14 mouse cellular contexts compared by ENCODE assay signal in the genomic region with DNA sequence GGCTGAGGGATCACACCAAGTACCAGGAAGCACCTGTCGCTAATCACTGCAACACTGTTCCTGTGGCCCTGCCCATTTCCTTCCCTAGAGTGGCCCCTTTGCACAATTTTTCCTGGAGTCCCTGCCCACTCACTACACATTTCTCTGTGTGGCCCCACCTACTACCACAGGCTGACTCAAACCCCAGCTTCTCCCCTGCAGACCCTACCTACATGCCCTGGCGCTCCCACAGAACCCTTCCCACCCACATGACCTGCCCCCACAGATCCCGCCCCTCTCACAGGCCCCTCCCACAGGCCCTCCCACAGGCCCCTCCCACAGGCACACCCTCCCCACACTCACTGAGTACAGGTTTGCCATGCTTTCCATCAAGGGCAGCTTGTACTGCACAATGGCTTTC. TPM values are rescaled to one million over a fixed set of nuclear protein-coding genes. Genes with fewer than 3 reads are reported as not detected.
DNase-seq lines count a peak whose midpoint lies in the region; ATAC-seq and TF ChIP-seq lines count a peak whose summit lies in the region.
"Had no signal": no experiment of that assay in that cellular context is flagged by ENCODE, and none has a peak within 500 bp of the region (broad histone marks: within the 10 kb centered on the region; RNA-seq: fewer than 3 reads in every experiment).

No protein-coding gene starts in this region.

- no peaks in the 10 kb centered on the region for H3K36me3 ChIP-seq in ES-E14 (ENCODE audit: control insufficient read depth, insufficient read depth, low read length, poor library complexity, severe bottlenecking)
- H3K36me3 ChIP-seq in intestine, embryonic 14.5 days (ENCODE audit: control insufficient read depth, insufficient read depth, low read length) = no peaks in the 10 kb centered on the region
- no peaks in the 10 kb centered on the region for H3K36me3 ChIP-seq in neural tube, embryonic 15.5 days
- H3K36me3 ChIP-seq: embryonic facial prominence, embryonic 13.5 days; hindbrain, embryonic 12.5 days; midbrain, embryonic 15.5 days had no signal

- no peaks in the 10 kb centered on the region for H3K9me3 ChIP-seq in ES-E14 (ENCODE audit: control insufficient read depth, insufficient read depth, low read depth, low read length)
- no peaks in the 10 kb centered on the region for H3K9me3 ChIP-seq in intestine, embryonic 14.5 days (ENCODE audit: control insufficient read depth, low read length)
- H3K9me3 ChIP-seq in neural tube, embryonic 15.5 days (replicated peaks) = no peaks in the 10 kb centered on the region
- H3K9me3 ChIP-seq: embryonic facial prominence, embryonic 13.5 days; hindbrain, embryonic 12.5 days; midbrain, embryonic 15.5 days had no signal

- no peak overlapping the region for H3K4me2 ChIP-seq in intestine, embryonic 14.5 days (ENCODE audit: low read length)
- no peak overlapping the region for H3K4me2 ChIP-seq in neural tube, embryonic 15.5 days
- H3K4me2 ChIP-seq: embryonic facial prominence, embryonic 13.5 days; hindbrain, embryonic 12.5 days; midbrain, embryonic 15.5 days had no signal

- no peak for TF ChIP-seq CTCF in layer of hippocampus, adult 2 months (conservative IDR thresholded peaks at IDR 0.05)

- in situ Hi-C loops in ES-E14 (cut with MboI; ENCODE audit: low sequenced_read_pairs in 2 of 2, unreplicated experiment in 2 of 2) = no loop called here

- peak; percentile 41 for ATAC-seq in intestine, embryonic 14.5 days (replicated peaks; ENCODE audit: low FRiP score, low TSS enrichment, low read depth)
- ATAC-seq in megakaryocyte progenitor cell, adult 5-6 weeks (replicated peaks; ENCODE audit: poor library complexity) = peak; percentile 84
- no peak for ATAC-seq in monocyte, adult 5-6 weeks (replicated peaks; ENCODE audit: insufficient number of reproducible peaks, low FRiP score, low TSS enrichment, poor library complexity, severe bottlenecking)
- no peak for ATAC-seq in neural tube, embryonic 15.5 days (ENCODE audit: low FRiP score)
- ATAC-seq: midbrain, embryonic 15.5 days had no signal

- peaks cover 8 to 18% of the 10 kb centered on the region in 2 experiments for H3K4me1 ChIP-seq in ES-E14 (ENCODE audit: control insufficient read depth in 2 of 2, insufficient read depth in 2 of 2, low read length in 2 of 2, poor library complexity in 1 of 2)
- H3K4me1 ChIP-seq in intestine, embryonic 14.5 days (replicated peaks; ENCODE audit: control insufficient read depth, insufficient read depth, low read length) = no peaks in the 10 kb centered on the region; the same call in 1 of the 2 replicates
- no peaks in the 10 kb centered on the region for H3K4me1 ChIP-seq in neural tube, embryonic 15.5 days
- H3K4me1 ChIP-seq: hindbrain, embryonic 12.5 days; midbrain, embryonic 15.5 days had no signal

- H3K9ac ChIP-seq in ES-E14 (ENCODE audit: insufficient read depth, low read depth, low read length, poor library complexity, severe bottlenecking) = peak overlapping the region; percentile 53; the same call in 1 of the 2 replicates
- no peak overlapping the region for H3K9ac ChIP-seq in intestine, embryonic 14.5 days (ENCODE audit: low read length)
- H3K9ac ChIP-seq in neural tube, embryonic 15.5 days (replicated peaks) = no peak overlapping the region
- H3K9ac ChIP-seq: hindbrain, embryonic 12.5 days; midbrain, embryonic 15.5 days had no signal

- no peak overlapping the region for H3K4me3 ChIP-seq in ES-E14 (ENCODE audit: insufficient read depth in 1 of 2, low read depth in 1 of 2, low read length in 2 of 2, poor library complexity in 1 of 2, severe bottlenecking in 1 of 2)
- no peak overlapping the region for H3K4me3 ChIP-seq in intestine, embryonic 14.5 days (ENCODE audit: low read depth, low read length)
- no peak overlapping the region for H3K4me3 ChIP-seq in layer of hippocampus, adult 2 months
- no peak overlapping the region for H3K4me3 ChIP-seq in neural tube, embryonic 15.5 days (replicated peaks)
- H3K4me3 ChIP-seq: embryonic facial prominence, embryonic 13.5 days; hindbrain, embryonic 12.5 days; midbrain, embryonic 15.5 days had no signal

- 58% methylated on average over 3 of the region's 3 CpGs for WGBS in intestine, embryonic 14.5 days
- 63% methylated on average over 3 of the region's 3 CpGs for WGBS in neural tube, embryonic 15.5 days

- H3K27ac ChIP-seq in ES-E14 (ENCODE audit: insufficient read depth, low read depth, low read length, poor library complexity, severe bottlenecking) = no peak overlapping the region; the same call in 1 of the 2 replicates
- H3K27ac ChIP-seq in intestine, embryonic 14.5 days (ENCODE audit: low read depth) = no peak overlapping the region
- H3K27ac ChIP-seq in layer of hippocampus, adult 2 months = no peak overlapping the region
- H3K27ac ChIP-seq in neural tube, embryonic 15.5 days (replicated peaks) = no peak overlapping the region
- H3K27ac ChIP-seq: embryonic facial prominence, embryonic 13.5 days; hindbrain, embryonic 12.5 days; midbrain, embryonic 15.5 days had no signal

- peak; percentile 17 for DNase-seq in kidney, postnatal 14 days
- no peak for DNase-seq in kidney, adult 8-10 months
- peak; percentile 82 for DNase-seq in ES-E14 (ENCODE audit: low read depth, low spot score)
- DNase-seq in intestine, embryonic 14.5 days (ENCODE audit: low spot score) = no peak
- no peak for DNase-seq in layer of hippocampus, adult 2 months (ENCODE audit: low spot score in 2 of 2)
- DNase-seq: retina, postnatal 1 day had no signal

- no peaks in the 10 kb centered on the region for H3K27me3 ChIP-seq in intestine, embryonic 14.5 days (replicated peaks; ENCODE audit: control insufficient read depth, insufficient read depth, low read length)
- H3K27me3 ChIP-seq in neural tube, embryonic 15.5 days (replicated peaks) = no peaks in the 10 kb centered on the region
- H3K27me3 ChIP-seq: embryonic facial prominence, embryonic 13.5 days; hindbrain, embryonic 12.5 days; midbrain, embryonic 15.5 days had no signal

TF ChIP-seq in ES-E14, 5 proteins besides CTCF, POLR2A, EP300 and RAD21:
- TF ChIP-seq CHD2 (IDR thresholded peaks at IDR 0.05; ENCODE audit: low read depth, low read length) (no peak), ZNF384 (IDR thresholded peaks at IDR 0.05; ENCODE audit: low read depth, low read length) (no peak), ZC3H11A (IDR thresholded peaks at IDR 0.05; ENCODE audit: borderline replicate concordance, low read depth, low read length) (no peak), HCFC1 (IDR thresholded peaks at IDR 0.05; ENCODE audit: borderline replicate concordance, insufficient read depth, low read length) (no peak), MAFK (IDR thresholded peaks at IDR 0.05; ENCODE audit: insufficient read depth, low read depth, low read length) (no peak)

RNA-seq across cellular contexts. Expression of gene Acsbg2, which starts 13.1 kb away (rescaled TPM):
- 0.58 and 0.90 TPM in 2 replicates for total RNA-seq in ES-E14 (2012; rRNA removed)
- not detected in 2 replicates for polyA plus RNA-seq in intestine, embryonic 14.5 days (2014; fragmentation: Nextera tagmentation; extraction: Ambion mirVana)
- not detected in 2 replicates for total RNA-seq in megakaryocyte progenitor cell, adult 5-6 weeks (2015)
- not detected in 2 replicates for total RNA-seq in megakaryocyte progenitor cell, adult 5-6 weeks (2017)
- total RNA-seq in layer of hippocampus, adult 2 months (2021) = not detected
- not detected in 3 replicates for total RNA-seq in monocyte, adult 5-6 weeks (2017)
- not detected in 2 replicates for polyA plus RNA-seq in neural tube, embryonic 15.5 days (2015; fragmentation: Nextera tagmentation; extraction: Ambion mirVana)
- total RNA-seq: gastrocnemius, adult 18-20 months; layer of hippocampus, postnatal 25 days had no signal
- polyA plus RNA-seq: embryonic facial prominence, embryonic 13.5 days; hindbrain, embryonic 12.5 days; midbrain, embryonic 15.5 days had no signal

RNA-seq across cellular contexts. Expression of gene 1700061G19Rik, which starts 14.1 kb away (rescaled TPM):
- 17.3 and 24.0 TPM in 2 replicates for total RNA-seq in ES-E14 (2012; rRNA removed)
- polyA plus RNA-seq in intestine, embryonic 14.5 days (2014; fragmentation: Nextera tagmentation; extraction: Ambion mirVana) = 0.12 and 0.34 TPM in 2 replicates
- total RNA-seq in megakaryocyte progenitor cell, adult 5-6 weeks (2015) = 0.07 TPM in 1 of 2 replicates, not detected in the other
- not detected in 2 replicates for total RNA-seq in megakaryocyte progenitor cell, adult 5-6 weeks (2017)
- total RNA-seq in layer of hippocampus, adult 2 months (2021) = under 1 TPM; 0.13 to 0.22 TPM
- not detected in 3 replicates for total RNA-seq in monocyte, adult 5-6 weeks (2017)
- 0.41 and 0.49 TPM in 2 replicates for polyA plus RNA-seq in neural tube, embryonic 15.5 days (2015; fragmentation: Nextera tagmentation; extraction: Ambion mirVana)
- total RNA-seq: gastrocnemius, adult 18-20 months had no signal

RNA-seq across cellular contexts. Expression of gene Rfx2, which starts 30.4 kb away (rescaled TPM):
- total RNA-seq in ES-E14 (2012; rRNA removed) = 15.8 and 22.5 TPM in 2 replicates
- 4.5 and 4.9 TPM in 2 replicates for polyA plus RNA-seq in intestine, embryonic 14.5 days (2014; fragmentation: Nextera tagmentation; extraction: Ambion mirVana)
- 6.4 and 8.8 TPM in 2 replicates for total RNA-seq in megakaryocyte progenitor cell, adult 5-6 weeks (2015)
- 4.8 and 5.0 TPM in 2 replicates for total RNA-seq in megakaryocyte progenitor cell, adult 5-6 weeks (2017)
- total RNA-seq in layer of hippocampus, adult 2 months (2021) = 1 to 10 TPM; 5.4 to 6.4 TPM
- total RNA-seq in monocyte, adult 5-6 weeks (2017) = 4.7 to 8.2 TPM (median 6.6 TPM) in 3 replicates
- polyA plus RNA-seq in neural tube, embryonic 15.5 days (2015; fragmentation: Nextera tagmentation; extraction: Ambion mirVana) = 5.1 and 5.3 TPM in 2 replicates

Comparison
In these comparisons a context has a peak if more than half of its experiments do, and no peak if none do; other contexts are left out.
1. DNase-seq: peak in kidney, postnatal 14 days (single experiment) and ES-E14 (single experiment); none in kidney, adult 8-10 months (0 of 2), intestine, embryonic 14.5 days (single experiment) and layer of hippocampus, adult 2 months (0 of 2).
2. ATAC-seq: peak in intestine, embryonic 14.5 days (single experiment) and megakaryocyte progenitor cell, adult 5-6 weeks (single experiment); none in monocyte, adult 5-6 weeks (single experiment) and neural tube, embryonic 15.5 days (single experiment).
3. RNA of gene 1700061G19Rik, which starts 14.1 kb away (total RNA-seq): 17.3 to 24.0 TPM in ES-E14; 0.13 to 0.22 TPM in layer of hippocampus, adult 2 months, 0.07 TPM in megakaryocyte progenitor cell, adult 5-6 weeks and not detected in monocyte, adult 5-6 weeks; every median in the first group is over 10 times any median in the second.